Mouse (Mus musculus) layer of hippocampus, adult 6 months (tissue): ENCODE measurements around the gene Tnfrsf13c. TPM values are rescaled to one million over a fixed set of nuclear protein-coding genes. Genes with fewer than 3 reads are reported as not detected.
A peak's percentile ranks its signal among the peaks of the same experiment; 100 is the strongest.

Experiments used
- long read RNA-seq, 2 experiments: library from polyadenylated mRNA; unstranded; transcript quantifications; one replicate each; pipeline ENCODE4 v2.0.0; 2019 to 2020
- microRNA-seq: library from miRNA; unstranded; fragments of <30 nt; microRNA quantifications from one replicate; pipeline ENCODE4 v1.2.0, GENCODE M21; 2020
- polyA plus RNA-seq: library from polyadenylated mRNA; unstranded; fragments of <200 nt; fragmentation: Nextera tagmentation; gene quantifications from 2 replicates; pipeline ENCODE4 v1.2.3, GENCODE M21; 2021

Tnfrsf13c gene
- polyA plus RNA-seq: 0.36 and 0.52 TPM in 2 replicates
- long read RNA-seq, experiment 1: 0 reads
- long read RNA-seq, experiment 2, partial matches to known transcripts: 0 of 2 reads
- long read RNA-seq, experiment 2, other reads (novel, unspliced or antisense): 0 of 2 reads

GRCm38 (mm10) chr15:82223657-82224601, at the start of gene Tnfrsf13c:
Tnfrsf13c (minus strand) TSS chr15:82224369.

GRCm38 (mm10) chr15:82252097-82252496, 27.9 kb upstream of the Tnfrsf13c start, which contains the start of gene 1500009C09Rik:
1500009C09Rik (plus strand) TSS chr15:82252397.

GRCm38 (mm10) chr15:82244115-82244804, 20.1 kb upstream of the Tnfrsf13c start, which contains the start of gene Cenpm:
Cenpm (minus strand) TSS chr15:82244748.

GRCm38 (mm10) chr15:82212752-82213063, 11.5 kb downstream of the Tnfrsf13c start, which contains the start of gene Shisa8:
Shisa8 (minus strand) TSS chr15:82212815.

Small RNAs within 50 kb of the gene (microRNA-seq; reads per million reads assigned to microRNA genes)
- gene Mir33: 25.3 reads per million, percentile 44 among the genes with 10 or more reads in this experiment

Other genes starting within 250 kb of the Tnfrsf13c start
- gene 1700029P11Rik, start 243.8 kb downstream of the Tnfrsf13c start, polyA plus RNA-seq: not detected in 2 replicates
- 15.6 and 17.5 TPM in 2 replicates for gene Xrcc6, start 236.5 kb downstream of the Tnfrsf13c start, polyA plus RNA-seq
- gene Desi1, start 190.5 kb downstream of the Tnfrsf13c start, polyA plus RNA-seq: 47.9 and 57.1 TPM in 2 replicates
- 239 and 241 TPM in 2 replicates for gene Snu13, start 176.8 kb downstream of the Tnfrsf13c start, polyA plus RNA-seq
- gene 4930407I10Rik, start 165.2 kb downstream of the Tnfrsf13c start, polyA plus RNA-seq: not detected in 2 replicates
- gene Mei1, start 154.4 kb downstream of the Tnfrsf13c start, polyA plus RNA-seq: 0.20 and 0.46 TPM in 2 replicates
- gene Ccdc134, start 96.4 kb downstream of the Tnfrsf13c start, polyA plus RNA-seq: 5.4 and 5.5 TPM in 2 replicates
- 50.4 and 52.5 TPM in 2 replicates for gene Srebf2, start 77.2 kb downstream of the Tnfrsf13c start, polyA plus RNA-seq
- 0.77 and 0.94 TPM in 2 replicates for gene Shisa8, start 11.6 kb downstream of the Tnfrsf13c start, polyA plus RNA-seq
- 16.3 and 17.6 TPM in 2 replicates for gene Cenpm, start 20.4 kb upstream of the Tnfrsf13c start, polyA plus RNA-seq
- gene 1500009C09Rik, start 28.0 kb upstream of the Tnfrsf13c start, polyA plus RNA-seq: 24.5 and 34.8 TPM in 2 replicates
- gene Sept3, start 50.5 kb upstream of the Tnfrsf13c start, polyA plus RNA-seq: 85.2 and 107 TPM in 2 replicates
- not detected in 2 replicates for gene Wbp2nl, start 74.6 kb upstream of the Tnfrsf13c start, polyA plus RNA-seq
- gene Naga, start 114.6 kb upstream of the Tnfrsf13c start, polyA plus RNA-seq: 32.4 and 37.4 TPM in 2 replicates
- 0.64 and 0.84 TPM in 2 replicates for gene Pheta2, start 114.6 kb upstream of the Tnfrsf13c start, polyA plus RNA-seq
- gene Smdt1, start 114.6 kb upstream of the Tnfrsf13c start, polyA plus RNA-seq: 902 and 958 TPM in 2 replicates
- 900 and 946 TPM in 2 replicates for gene Ndufa6, start 130.0 kb upstream of the Tnfrsf13c start, polyA plus RNA-seq
- gene Cyp2d22, start 155.9 kb upstream of the Tnfrsf13c start, polyA plus RNA-seq: 17.5 and 27.3 TPM in 2 replicates
- gene Cyp2d11, start 169.7 kb upstream of the Tnfrsf13c start, polyA plus RNA-seq: not detected in 2 replicates
- gene Cyp2d10, start 182.8 kb upstream of the Tnfrsf13c start, polyA plus RNA-seq: not detected in 2 replicates
- gene Cyp2d9, start 209.1 kb upstream of the Tnfrsf13c start, polyA plus RNA-seq: not detected in 2 replicates